Mouse (Mus musculus) brain, adult 10 weeks (tissue): ENCODE measurements around the gene Tmc2. TPM values are rescaled to one million over a fixed set of nuclear protein-coding genes. Genes with fewer than 3 reads are reported as not detected.

Source experiments
- polyA plus RNA-seq: library from polyadenylated mRNA; stranded (reverse); fragments of 350-450 nt; fragmentation: Illumina TruSeq; extraction: RNeasy Lipid Tissue Mini Kit (QIAGEN cat#74804); gene quantifications from one replicate; pipeline ENCODE4 v1.2.3, GENCODE M21; 2015; ENCODE audit warnings: low read depth, low replicate concordance

Gene Tmc2
- polyA plus RNA-seq, result not detected

DNA sequence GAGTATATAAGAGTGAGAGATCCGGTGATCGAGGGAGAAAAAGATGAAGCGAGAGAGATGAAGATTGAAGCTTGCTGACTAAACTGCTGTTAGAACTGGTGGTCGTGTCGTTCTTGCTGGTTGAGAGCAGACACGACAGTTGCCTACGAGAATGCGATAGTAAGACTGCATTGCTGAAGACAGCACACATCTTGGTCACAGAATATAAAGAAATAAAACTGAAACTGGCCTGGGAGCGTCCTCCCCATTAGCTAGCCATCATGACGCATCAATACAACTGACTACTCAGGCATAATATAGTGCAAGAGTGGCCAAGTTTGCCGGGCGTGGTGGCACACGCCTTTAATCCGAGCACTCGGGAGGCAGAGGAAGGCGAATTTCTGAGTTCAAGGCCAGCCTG, at the start of gene Tmc2:
Gene Tmc2, plus strand, starts transcription at position 301 of the 400 bp plus-strand sequence.

DNA sequence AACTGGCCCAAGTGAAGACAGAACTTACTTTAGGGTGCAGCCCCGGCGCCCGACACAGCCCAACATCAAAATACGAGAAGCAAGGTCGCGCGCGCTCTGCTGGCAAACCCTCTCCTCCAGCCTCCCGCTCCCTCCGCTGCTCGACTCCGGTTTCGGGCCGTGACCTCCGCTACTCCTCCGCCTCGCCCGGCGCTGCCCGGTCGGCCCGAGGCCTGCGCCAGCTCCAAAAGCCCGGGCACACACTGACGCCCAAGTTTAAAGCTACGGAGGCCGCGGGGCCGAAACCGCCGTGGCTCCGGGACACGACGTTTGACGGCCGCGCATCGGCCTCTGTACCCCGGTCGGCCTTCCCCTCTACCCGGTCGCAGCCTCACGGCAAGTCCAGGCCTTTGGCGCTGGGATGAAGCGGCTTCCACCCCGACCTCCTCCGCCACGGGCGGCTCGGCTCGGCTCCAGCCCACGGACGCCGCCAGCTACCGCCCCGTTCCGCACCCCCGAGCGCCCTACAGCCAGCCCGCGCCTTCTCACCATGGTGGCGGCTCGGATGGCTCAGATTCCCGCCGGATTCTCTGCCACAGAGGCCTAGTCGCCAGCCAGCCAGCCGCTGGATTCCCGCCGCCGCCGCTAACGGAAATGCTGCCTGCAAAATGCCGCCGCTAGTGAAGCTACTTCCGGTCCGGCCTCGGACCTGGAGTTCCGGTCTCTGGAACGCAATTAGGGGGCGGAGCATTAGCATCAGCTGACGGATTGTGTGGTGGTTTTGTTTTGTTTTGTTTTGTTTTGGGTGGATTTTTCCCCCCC, 16.1 kb upstream of the Tmc2 start, which contains the start of gene Snrpb:
Gene Snrpb, minus strand, starts transcription at position 698 of the 801 bp plus-strand sequence.

DNA sequence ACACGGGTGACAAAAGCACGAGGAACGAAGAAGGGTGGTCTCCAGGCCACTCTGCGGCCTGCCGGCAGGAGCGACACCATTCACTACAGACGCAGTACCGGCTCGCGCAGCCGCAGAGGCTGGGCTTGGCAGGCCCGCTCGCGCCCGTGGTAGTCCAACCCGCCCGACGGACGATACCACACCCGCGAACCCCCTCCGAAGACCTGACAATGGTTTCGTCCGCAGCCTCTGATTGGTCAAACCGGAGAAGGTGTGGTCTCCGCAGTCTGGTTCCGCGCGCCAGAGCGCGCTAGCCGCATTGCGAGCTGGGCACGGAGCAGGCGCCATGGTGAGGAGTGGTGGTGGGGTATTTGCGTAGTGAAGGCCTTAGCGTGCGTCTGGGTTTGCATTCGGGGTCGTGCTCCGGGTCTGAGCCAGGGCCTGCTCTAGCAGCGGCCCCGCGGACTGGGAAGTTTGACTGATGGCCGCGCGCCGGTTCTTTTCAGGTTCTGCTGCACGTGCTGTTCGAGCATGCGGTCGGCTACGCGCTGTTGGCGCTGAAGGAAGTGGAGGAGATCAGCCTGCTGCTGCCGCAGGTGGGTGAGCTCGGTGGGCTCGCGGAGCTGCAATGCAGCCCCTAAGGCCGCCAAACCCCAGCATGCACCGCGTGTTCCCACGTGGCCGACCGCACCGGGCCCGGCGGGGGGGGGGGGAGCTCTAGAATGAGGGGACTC, 79.3 kb downstream of the Tmc2 start, which contains the start of gene Nop56:
Gene Nop56, plus strand, starts transcription at position 282 of the 713 bp plus-strand sequence.

DNA sequence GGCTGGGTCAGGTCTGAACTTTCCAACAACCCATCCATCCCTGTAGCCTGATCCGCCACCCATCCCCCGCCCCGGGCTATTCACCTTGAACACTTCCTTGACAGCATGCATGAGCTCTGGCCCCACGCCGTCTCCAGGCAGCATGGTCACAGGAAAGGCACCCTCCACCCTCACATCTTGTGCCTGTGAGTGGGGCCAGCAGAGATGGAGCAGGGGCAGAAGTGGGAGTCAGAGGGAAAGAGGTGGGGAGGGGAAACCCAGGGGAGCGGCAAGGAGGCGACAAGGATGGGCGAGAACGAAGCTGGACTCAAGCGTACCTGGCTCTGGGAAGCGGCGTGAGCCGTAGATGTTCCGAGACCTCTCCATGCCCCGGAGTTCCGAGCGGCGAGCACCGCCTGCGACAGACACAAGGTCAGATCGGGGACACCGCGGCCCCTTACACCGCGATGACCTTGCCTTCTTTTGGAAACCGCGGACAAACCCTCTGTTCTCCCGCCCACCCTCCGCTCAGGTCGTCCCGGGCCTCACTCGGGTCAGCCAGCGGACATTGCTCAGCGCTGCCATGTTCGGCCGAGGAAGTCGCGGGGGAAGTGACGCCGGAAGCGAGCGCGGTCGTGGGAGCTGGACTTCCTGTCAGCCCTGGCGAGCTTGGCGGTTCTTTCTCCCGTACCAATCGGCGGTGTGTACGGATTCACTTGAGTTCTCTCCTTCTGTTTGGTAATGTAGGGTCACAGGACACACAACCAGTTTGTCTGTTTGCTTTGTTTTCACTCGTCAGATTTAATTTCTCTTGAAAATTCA, 89.1 kb downstream of the Tmc2 start, which contains the start of gene Idh3b:
Gene Idh3b, minus strand, starts transcription at position 694 of the 801 bp plus-strand sequence.

DNA sequence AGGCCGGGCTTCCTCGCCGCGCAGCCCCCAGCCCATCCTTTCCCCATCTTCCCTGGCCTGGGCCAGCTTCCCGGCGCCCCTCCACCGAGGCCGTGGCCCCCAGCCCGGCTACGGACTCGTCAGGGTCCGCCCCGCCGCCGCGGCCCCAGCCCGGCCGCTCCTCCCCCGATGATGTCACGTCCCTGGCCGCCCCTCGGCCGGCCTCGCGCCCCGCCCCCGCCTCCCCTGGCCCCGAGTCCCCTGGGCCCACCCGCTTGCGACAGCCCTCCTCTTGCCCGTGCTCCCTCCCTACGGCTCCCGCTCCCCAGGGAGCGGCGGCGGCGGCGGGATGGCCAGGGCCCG, 99.9 kb downstream of the Tmc2 start, which contains the start of gene Ebf4:
Gene Ebf4, plus strand, starts transcription at position 234 of the 342 bp plus-strand sequence.

Other genes starting within 250 kb of the Tmc2 start
- 1.4 TPM for gene Tgm3, start 182.8 kb upstream of the Tmc2 start, polyA plus RNA-seq
- 0.13 TPM for gene Tgm6, start 82.8 kb upstream of the Tmc2 start, polyA plus RNA-seq
- gene Snrpb, start 15.8 kb upstream of the Tmc2 start, polyA plus RNA-seq, result 149 TPM
- gene Nop56, start 79.2 kb downstream of the Tmc2 start, polyA plus RNA-seq, result 130 TPM
- gene Idh3b, start 89.4 kb downstream of the Tmc2 start, polyA plus RNA-seq, result 376 TPM
- gene Ebf4, start 100.0 kb downstream of the Tmc2 start, polyA plus RNA-seq, result 6.0 TPM
- 4.3 TPM for gene Cpxm1, start 202.4 kb downstream of the Tmc2 start, polyA plus RNA-seq
- not detected for gene Gm28372, start 210.0 kb downstream of the Tmc2 start, polyA plus RNA-seq
- not detected for gene 1700020A23Rik, start 210.1 kb downstream of the Tmc2 start, polyA plus RNA-seq
- not detected for gene Tmem239, start 211.3 kb downstream of the Tmc2 start, polyA plus RNA-seq
- 89.7 TPM for gene Vps16, start 229.1 kb downstream of the Tmc2 start, polyA plus RNA-seq
- 20.9 TPM for gene Pced1a, start 229.5 kb downstream of the Tmc2 start, polyA plus RNA-seq